Mouse (Mus musculus): ENCODE measurements at regions not wholly inside any gene's neighbourhood (a gene's known extent, or its start where the extent isn't known, plus 50 kb on each side); places are given as distances from the start of the nearest gene placed in this dataset.

DNA sequence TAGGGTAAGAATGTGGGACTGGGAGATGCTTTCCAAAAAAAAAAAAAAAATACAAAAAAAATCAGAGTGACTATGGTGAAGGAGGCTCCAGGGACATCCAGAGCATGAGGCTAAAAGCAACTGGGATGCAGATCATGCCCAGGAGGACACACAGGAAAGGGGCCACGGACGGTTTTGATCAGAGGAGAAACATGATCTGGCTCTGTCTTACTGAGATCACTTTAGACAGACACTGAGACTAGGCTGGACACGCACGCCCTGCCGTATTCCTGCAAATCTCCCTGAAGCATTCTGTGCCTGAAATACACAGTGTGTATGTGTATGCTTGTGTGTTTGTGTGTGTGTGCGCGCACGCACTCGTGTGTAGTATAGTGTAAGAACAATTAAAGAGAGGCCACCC, 167.1 kb downstream of the Dusp6 start:
- no peak for TF ChIP-seq CTCF (IDR thresholded peaks at IDR 0.05; ENCODE audit: borderline replicate concordance, extremely low read depth, insufficient read depth, insufficient read length)
- no peak for TF ChIP-seq POLR2A (IDR thresholded peaks at IDR 0.05; ENCODE audit: borderline replicate concordance, extremely low read depth, insufficient read depth, insufficient read length, poor library complexity, severe bottlenecking)
